Mouse (Mus musculus): ENCODE data around the gene Crip1. TPM values are rescaled to one million over a fixed set of nuclear protein-coding genes. Genes with fewer than 3 reads are reported as not detected.

The Crip1 gene
- polyA plus RNA-seq, 1 experiment from 2014 or later, result 426 TPM

- 75% methylated on average over 4 of the region's 4 CpGs for WGBS
- no peaks in the 10 kb centered on the region for H3K9me3 ChIP-seq
- H3K4me3 ChIP-seq (replicated peaks), result no peak overlapping the region
- ATAC-seq, result peak; percentile 56; the same call in 1 of the 2 replicates
- H3K36me3 ChIP-seq, result no peaks in the 10 kb centered on the region; the same call in 1 of the 2 replicates
- H3K27ac ChIP-seq, result no peak overlapping the region
- peaks cover 5% of the 10 kb centered on the region; the same call in 1 of the 2 replicates for H3K4me1 ChIP-seq (replicated peaks)
- no peaks in the 10 kb centered on the region for H3K27me3 ChIP-seq (replicated peaks)
- H3K4me2 ChIP-seq (replicated peaks), result no peak overlapping the region
- H3K9ac ChIP-seq, result no peak overlapping the region
These were observed 38.5 kb upstream of the Crip1 start for GRCm38 (mm10) chr12:113107431-113108124.

GRCm38 (mm10) chr12:113108528-113109283 lies 37.4 kb upstream of the Crip1 start:
- Histone ChIP-seq H3K9ac (no peak overlapping the region), H3K36me3 (peaks cover 7% of the 10 kb centered on the region; the same call in 1 of the 2 replicates), H3K27me3 (replicated peaks) (no peaks in the 10 kb centered on the region), H3K4me1 (replicated peaks) (peaks cover 3% of the 10 kb centered on the region; the same call in 1 of the 2 replicates), H3K4me2 (replicated peaks) (no peak overlapping the region), H3K9me3 (no peaks in the 10 kb centered on the region), H3K4me3 (replicated peaks) (no peak overlapping the region), H3K27ac (no peak overlapping the region)
- WGBS, result 84% methylated on average over 17 of the region's 17 CpGs
- ATAC-seq, result no peak

DNA sequence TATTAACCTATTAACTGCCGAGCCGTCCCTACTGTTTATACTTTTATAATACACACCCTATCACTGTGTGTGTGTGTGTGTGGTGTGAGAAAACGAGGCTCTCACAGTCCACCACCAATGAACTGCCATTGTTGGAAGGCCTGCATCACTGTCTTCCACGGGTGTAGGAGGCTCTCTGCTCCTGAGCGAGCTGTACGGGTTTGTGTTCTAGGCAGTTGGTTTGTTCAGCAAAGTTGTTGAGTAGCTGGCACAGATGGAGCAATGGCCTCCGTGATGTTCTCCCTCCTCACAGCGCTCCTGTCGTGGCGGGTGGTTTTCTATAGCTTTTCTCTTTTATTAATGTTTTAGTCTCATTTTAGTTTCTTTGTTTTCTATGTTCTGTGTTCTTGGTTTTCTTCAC lies 36.3 kb upstream of the Crip1 start:
- Histone ChIP-seq H3K9ac (no peak overlapping the region), H3K4me2 (replicated peaks) (no peak overlapping the region), H3K9me3 (no peaks in the 10 kb centered on the region), H3K36me3 (peaks cover 15% of the 10 kb centered on the region; the same call in 1 of the 2 replicates), H3K27ac (no peak overlapping the region), H3K4me3 (replicated peaks) (no peak overlapping the region), H3K4me1 (replicated peaks) (no peaks in the 10 kb centered on the region), H3K27me3 (replicated peaks) (no peaks in the 10 kb centered on the region)
- WGBS, result 86% methylated on average over 10 of the region's 10 CpGs
- no peak for ATAC-seq

DNA sequence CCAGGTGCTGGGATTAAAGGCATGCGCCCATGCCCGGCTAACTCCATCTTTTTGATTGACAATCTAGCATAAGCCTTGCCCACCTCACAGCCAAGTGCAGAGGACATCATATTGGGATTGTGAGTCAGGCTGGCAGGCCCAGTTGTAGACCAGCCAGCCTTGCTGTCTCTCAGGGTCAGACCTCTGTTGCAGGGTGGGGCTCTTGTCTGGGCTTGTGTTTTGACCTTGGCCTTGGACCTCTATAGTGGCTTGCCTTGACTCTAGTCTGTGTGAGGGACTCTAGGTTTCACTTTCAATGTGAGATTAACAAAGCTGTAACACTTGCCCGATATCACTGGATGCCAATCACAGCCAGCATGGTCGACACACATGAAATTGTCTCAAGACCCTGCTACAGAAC lies 32.0 kb upstream of the Crip1 start:
- Histone ChIP-seq H3K9ac (no peak overlapping the region), H3K27me3 (replicated peaks) (no peaks in the 10 kb centered on the region), H3K4me3 (replicated peaks) (no peak overlapping the region), H3K4me2 (replicated peaks) (no peak overlapping the region), H3K9me3 (no peaks in the 10 kb centered on the region), H3K4me1 (replicated peaks) (no peaks in the 10 kb centered on the region), H3K27ac (no peak overlapping the region), H3K36me3 (peaks cover 39% of the 10 kb centered on the region)
- WGBS, result 79% methylated on average over 4 of the region's 4 CpGs
- peak; percentile 20; the same call in 1 of the 2 replicates for ATAC-seq

- no peak overlapping the region for H3K27ac ChIP-seq
- H3K4me2 ChIP-seq (replicated peaks), result no peak overlapping the region
- H3K4me1 ChIP-seq (replicated peaks), result no peaks in the 10 kb centered on the region
- WGBS, result 74% methylated on average over 16 of the region's 16 CpGs
- no peaks in the 10 kb centered on the region for H3K9me3 ChIP-seq
- H3K27me3 ChIP-seq (replicated peaks), result no peaks in the 10 kb centered on the region
- peaks cover 41% of the 10 kb centered on the region for H3K36me3 ChIP-seq
- H3K4me3 ChIP-seq (replicated peaks), result no peak overlapping the region
- H3K9ac ChIP-seq, result no peak overlapping the region
- no peak for ATAC-seq
These were observed 31.1 kb upstream of the Crip1 start for GRCm38 (mm10) chr12:113114856-113115538.

DNA sequence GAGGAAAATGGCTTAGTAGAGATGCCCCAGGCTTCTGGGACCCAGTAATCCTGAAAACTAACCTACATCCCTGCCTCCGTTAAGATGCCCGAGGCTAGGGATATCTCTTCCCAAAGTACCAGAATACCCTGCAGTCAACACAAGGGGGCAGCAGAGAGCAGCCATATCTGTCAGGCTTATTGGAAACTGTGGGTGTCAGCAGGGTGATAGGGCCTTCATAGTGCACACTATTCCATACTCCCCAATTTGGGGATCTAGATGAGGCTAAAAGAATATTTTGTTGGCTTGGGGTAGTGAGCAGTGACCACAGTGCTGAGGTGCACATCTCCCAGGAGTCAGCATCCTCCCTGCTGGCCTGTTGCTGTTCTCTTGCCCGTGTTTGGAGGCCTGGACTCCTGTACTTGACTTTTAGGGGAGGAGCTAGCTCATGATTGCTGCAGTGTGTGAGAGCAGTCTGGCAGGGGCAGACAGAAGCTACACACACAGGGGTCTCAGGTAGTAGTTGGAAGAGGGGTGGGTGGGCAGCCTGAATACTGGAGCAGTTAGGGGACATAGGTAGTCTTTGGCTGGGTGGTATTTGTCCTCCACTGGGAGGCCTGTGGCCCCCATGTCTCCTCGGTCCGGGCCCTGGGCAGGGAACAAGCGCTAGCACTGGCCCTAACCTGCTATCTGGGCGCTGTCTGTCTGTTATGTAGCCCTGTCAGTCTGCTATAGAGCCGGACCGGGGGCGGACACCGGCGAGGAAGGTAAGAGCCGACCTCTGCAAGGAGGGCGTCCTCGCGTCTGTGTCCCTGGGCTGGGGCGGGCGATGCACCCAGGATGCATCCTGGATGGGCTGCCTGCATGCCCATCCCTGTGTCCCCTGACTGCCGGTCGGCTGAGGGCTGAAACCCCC lies 26.4 kb upstream of the Crip1 start:
- WGBS, result 88% methylated on average over 20 of the region's 20 CpGs
- Histone ChIP-seq H3K4me1 (replicated peaks) (no peaks in the 10 kb centered on the region), H3K4me2 (replicated peaks) (no peak overlapping the region), H3K9me3 (no peaks in the 10 kb centered on the region), H3K9ac (no peak overlapping the region), H3K4me3 (replicated peaks) (no peak overlapping the region), H3K27ac (no peak overlapping the region), H3K27me3 (replicated peaks) (no peaks in the 10 kb centered on the region), H3K36me3 (peaks cover 64% of the 10 kb centered on the region)
- peak; percentile 81 for ATAC-seq

DNA sequence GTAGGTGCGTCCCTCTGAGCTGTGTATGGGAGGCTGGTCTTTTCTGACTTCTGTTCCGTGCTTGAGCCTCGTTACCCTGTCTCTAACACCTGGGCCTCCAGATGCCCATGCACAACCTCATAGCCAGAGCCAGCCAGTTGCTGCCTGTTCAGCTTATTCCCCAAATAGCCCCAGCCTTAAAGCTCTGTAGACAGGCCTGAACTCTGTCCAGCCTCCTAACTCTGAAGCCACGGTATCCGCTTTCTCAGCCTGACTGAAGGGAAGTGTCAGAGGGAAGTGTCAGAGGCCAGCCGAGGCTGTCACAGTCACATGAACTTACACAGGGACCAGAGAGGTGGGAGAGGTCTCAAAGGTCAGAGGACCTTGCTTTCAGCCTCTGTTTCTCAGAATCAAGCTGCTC lies 21.4 kb upstream of the Crip1 start:
- Histone ChIP-seq H3K27me3 (replicated peaks) (no peaks in the 10 kb centered on the region), H3K4me1 (replicated peaks) (no peaks in the 10 kb centered on the region), H3K4me3 (replicated peaks) (no peak overlapping the region), H3K9ac (no peak overlapping the region), H3K36me3 (peaks cover 75% of the 10 kb centered on the region), H3K27ac (no peak overlapping the region), H3K4me2 (replicated peaks) (no peak overlapping the region), H3K9me3 (no peaks in the 10 kb centered on the region)
- 80% methylated on average over 6 of the region's 6 CpGs for WGBS
- ATAC-seq, result no peak

DNA sequence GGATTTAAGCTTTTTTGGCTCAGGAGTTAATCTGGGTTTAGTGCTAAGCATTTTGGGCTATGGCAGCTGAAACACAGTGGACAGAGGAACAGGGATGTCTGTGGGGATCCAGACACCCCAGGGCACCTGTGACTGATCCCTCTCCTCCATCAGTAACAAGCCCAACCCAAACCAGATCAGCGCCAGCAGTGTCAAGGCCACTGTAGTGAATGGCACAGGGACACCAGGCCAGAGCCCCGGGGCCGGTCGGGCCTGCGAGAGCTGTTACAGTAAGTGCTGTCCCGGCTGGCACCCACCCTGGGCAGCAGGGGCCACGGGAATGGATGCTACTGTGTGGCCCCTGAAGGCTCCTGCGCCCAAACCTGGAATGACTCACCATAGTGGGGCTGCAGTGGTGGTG lies 15.4 kb upstream of the Crip1 start:
- no peaks in the 10 kb centered on the region for H3K9me3 ChIP-seq
- H3K9ac ChIP-seq, result no peak overlapping the region
- H3K27me3 ChIP-seq (replicated peaks), result no peaks in the 10 kb centered on the region
- no peak overlapping the region for H3K4me3 ChIP-seq (replicated peaks)
- no peak overlapping the region for H3K27ac ChIP-seq
- peaks cover 70% of the 10 kb centered on the region for H3K36me3 ChIP-seq
- no peak overlapping the region for H3K4me2 ChIP-seq (replicated peaks)
- H3K4me1 ChIP-seq (replicated peaks), result 0 out of 2 replicates have a peak, but pooled peaks cover 11% of the 10 kb centered on the region
- ATAC-seq, result no peak
- WGBS, result 93% methylated on average over 8 of the region's 8 CpGs

DNA sequence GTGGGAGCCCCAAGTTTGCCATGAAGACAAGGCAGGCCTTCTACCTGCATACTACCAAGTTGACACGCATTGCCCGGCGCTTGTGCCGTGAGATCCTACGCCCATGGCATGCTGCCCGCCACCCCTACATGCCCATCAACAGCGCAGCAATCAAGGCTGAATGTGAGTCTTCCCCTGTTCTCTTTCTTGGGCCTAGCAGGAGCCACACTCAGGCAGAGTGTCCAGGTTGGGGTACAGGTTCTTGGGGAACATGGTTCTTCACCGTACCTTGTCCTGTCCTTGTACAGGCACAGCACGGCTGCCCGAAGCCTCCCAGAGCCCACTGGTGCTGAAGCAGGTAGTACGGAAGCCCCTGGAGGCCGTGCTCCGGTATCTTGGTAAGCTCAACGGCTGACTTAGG lies 14.5 kb upstream of the Crip1 start:
- Histone ChIP-seq H3K36me3 (peaks cover 79% of the 10 kb centered on the region), H3K4me2 (replicated peaks) (no peak overlapping the region), H3K9ac (no peak overlapping the region), H3K4me1 (replicated peaks) (0 out of 2 replicates have a peak, but pooled peaks cover 11% of the 10 kb centered on the region), H3K9me3 (no peaks in the 10 kb centered on the region), H3K4me3 (replicated peaks) (no peak overlapping the region), H3K27me3 (replicated peaks) (no peaks in the 10 kb centered on the region), H3K27ac (no peak overlapping the region)
- WGBS, result 96% methylated on average over 14 of the region's 14 CpGs
- ATAC-seq, result no peak

- Histone ChIP-seq H3K27me3 (replicated peaks) (no peaks in the 10 kb centered on the region), H3K36me3 (peaks cover 77% of the 10 kb centered on the region), H3K4me3 (replicated peaks) (no peak overlapping the region), H3K9me3 (no peaks in the 10 kb centered on the region), H3K4me2 (replicated peaks) (no peak overlapping the region), H3K9ac (no peak overlapping the region), H3K4me1 (replicated peaks) (0 out of 2 replicates have a peak, but pooled peaks cover 11% of the 10 kb centered on the region), H3K27ac (no peak overlapping the region)
- WGBS, result 40% methylated on average over 2 of the region's 2 CpGs
- peak; percentile 74 for ATAC-seq
These were observed 13.5 kb upstream of the Crip1 start for GRCm38 (mm10) chr12:113132567-113132966.

DNA sequence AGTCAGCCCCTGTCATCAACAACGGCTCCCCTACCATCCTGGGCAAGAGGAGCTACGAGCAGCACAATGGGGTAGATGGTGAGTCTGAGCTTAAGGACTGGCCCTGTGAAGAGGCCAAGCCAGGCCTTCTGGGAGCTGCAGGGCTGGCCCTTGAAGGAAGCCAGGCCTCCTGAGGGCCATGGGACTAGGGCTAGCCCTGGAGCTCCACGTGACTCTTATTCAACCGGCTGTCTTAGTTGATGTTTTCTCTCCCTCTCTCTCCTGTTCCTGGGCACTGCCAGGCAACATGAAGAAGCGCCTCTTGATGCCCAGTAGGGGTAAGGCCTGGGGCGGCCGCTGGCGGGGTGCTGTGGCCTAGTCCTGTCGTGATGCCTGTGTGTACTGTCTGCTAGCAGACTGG lies 12.9 kb upstream of the Crip1 start:
- Histone ChIP-seq H3K9ac (no peak overlapping the region), H3K36me3 (peaks cover 74% of the 10 kb centered on the region), H3K4me3 (replicated peaks) (no peak overlapping the region), H3K9me3 (no peaks in the 10 kb centered on the region), H3K27me3 (replicated peaks) (no peaks in the 10 kb centered on the region), H3K4me1 (replicated peaks) (0 out of 2 replicates have a peak, but pooled peaks cover 11% of the 10 kb centered on the region), H3K4me2 (replicated peaks) (no peak overlapping the region), H3K27ac (0 out of 2 replicates have a peak overlapping the region, but pooled peaks have one; percentile 6)
- no peak for ATAC-seq
- WGBS, result 86% methylated on average over 9 of the region's 9 CpGs

Data from intestine, embryonic 15.5 days (tissue).